Mouse (Mus musculus): Measurements from ENCODE around the gene C330007P06Rik. TPM values are rescaled to one million over a fixed set of nuclear protein-coding genes. Genes with fewer than 3 reads are reported as not detected.

Gene C330007P06Rik
- total and polyA plus RNA-seq, 2 experiments from 2014 or later: 16.9 to 22.0 TPM

- H3K9ac ChIP-seq (replicated peaks; ENCODE audit: low read length, poor library complexity, severe bottlenecking): no peak overlapping the region
- 11% methylated on average over 10 of the region's 10 CpGs for WGBS
- no peaks in the 10 kb centered on the region for H3K27me3 ChIP-seq (ENCODE audit: insufficient read depth, low read length)
- peak overlapping the region; percentile 10; the same call in 1 of the 2 replicates for H3K4me3 ChIP-seq (ENCODE audit: low read depth, low read length)
- H3K27ac ChIP-seq (ENCODE audit: low read depth, low read length): 0 out of 2 replicates have a peak overlapping the region, but pooled peaks have one; percentile 26
- no peaks in the 10 kb centered on the region for H3K36me3 ChIP-seq (ENCODE audit: insufficient read depth, low read length)
- no peaks in the 10 kb centered on the region for H3K4me1 ChIP-seq (ENCODE audit: insufficient read depth, low read length)
- peak; percentile 47 for DNase-seq (ENCODE audit: low spot score)
- ATAC-seq (ENCODE audit: low FRiP score): peak; percentile 75
- no peaks in the 10 kb centered on the region for H3K9me3 ChIP-seq (ENCODE audit: low read length)
- TF ChIP-seq CTCF (IDR thresholded peaks at IDR 0.05): no peak
- peak overlapping the region; percentile 37 for H3K4me2 ChIP-seq (ENCODE audit: low read depth, low read length, poor library complexity, severe bottlenecking)
These were observed 56.9 kb downstream of the C330007P06Rik start for GRCm38 (mm10) chrX:36816953-36817441.

- H3K4me2 ChIP-seq (ENCODE audit: low read depth, low read length, poor library complexity, severe bottlenecking): no peak overlapping the region
- no peaks in the 10 kb centered on the region for H3K36me3 ChIP-seq (ENCODE audit: insufficient read depth, low read length)
- 34% methylated on average over 8 of the region's 8 CpGs for WGBS
- H3K27me3 ChIP-seq (ENCODE audit: insufficient read depth, low read length): no peaks in the 10 kb centered on the region
- no peak overlapping the region for H3K9ac ChIP-seq (replicated peaks; ENCODE audit: low read length, poor library complexity, severe bottlenecking)
- no peak overlapping the region for H3K27ac ChIP-seq (ENCODE audit: low read depth, low read length)
- ATAC-seq (ENCODE audit: low FRiP score) (peak; percentile 14), DNase-seq (ENCODE audit: low spot score) (no peak)
- no peak for TF ChIP-seq CTCF (IDR thresholded peaks at IDR 0.05)
- no peaks in the 10 kb centered on the region for H3K9me3 ChIP-seq (ENCODE audit: low read length)
- H3K4me1 ChIP-seq (ENCODE audit: insufficient read depth, low read length): no peaks in the 10 kb centered on the region
- no peak overlapping the region for H3K4me3 ChIP-seq (ENCODE audit: low read depth, low read length)
These were observed 57.5 kb downstream of the C330007P06Rik start for GRCm38 (mm10) chrX:36816368-36816899.

GRCm38 (mm10) chrX:36815439-36815838 is 58.5 kb downstream of the C330007P06Rik start:
- no peak for TF ChIP-seq CTCF (IDR thresholded peaks at IDR 0.05)
- no peak for ATAC-seq (ENCODE audit: low FRiP score)

GRCm38 (mm10) chrX:36815022-36815421 is 58.9 kb downstream of the C330007P06Rik start:
- Histone ChIP-seq H3K27me3 (ENCODE audit: insufficient read depth, low read length) (no peaks in the 10 kb centered on the region), H3K9ac (replicated peaks; ENCODE audit: low read length, poor library complexity, severe bottlenecking) (no peak overlapping the region), H3K4me2 (ENCODE audit: low read depth, low read length, poor library complexity, severe bottlenecking) (no peak overlapping the region), H3K4me3 (ENCODE audit: low read depth, low read length) (no peak overlapping the region), H3K36me3 (ENCODE audit: insufficient read depth, low read length) (no peaks in the 10 kb centered on the region), H3K27ac (ENCODE audit: low read depth, low read length) (no peak overlapping the region), H3K9me3 (ENCODE audit: low read length) (no peaks in the 10 kb centered on the region), H3K4me1 (ENCODE audit: insufficient read depth, low read length) (no peaks in the 10 kb centered on the region)
- ATAC-seq (ENCODE audit: low FRiP score) (no peak), DNase-seq (ENCODE audit: low spot score) (no peak)
- 90% methylated on average over 4 of the region's 4 CpGs for WGBS
- no peak for TF ChIP-seq CTCF (IDR thresholded peaks at IDR 0.05)

More at GRCm38 (mm10) chrX:36815439-36815838, 58.5 kb downstream of the C330007P06Rik start:
- DNase-seq (ENCODE audit: low spot score): no peak
- Histone ChIP-seq H3K27me3 (ENCODE audit: insufficient read depth, low read length) (no peaks in the 10 kb centered on the region), H3K36me3 (ENCODE audit: insufficient read depth, low read length) (no peaks in the 10 kb centered on the region), H3K4me2 (ENCODE audit: low read depth, low read length, poor library complexity, severe bottlenecking) (no peak overlapping the region), H3K9ac (replicated peaks; ENCODE audit: low read length, poor library complexity, severe bottlenecking) (no peak overlapping the region), H3K27ac (ENCODE audit: low read depth, low read length) (no peak overlapping the region), H3K4me3 (ENCODE audit: low read depth, low read length) (no peak overlapping the region), H3K4me1 (ENCODE audit: insufficient read depth, low read length) (no peaks in the 10 kb centered on the region), H3K9me3 (ENCODE audit: low read length) (no peaks in the 10 kb centered on the region)
- 80% methylated on average over 2 of the region's 4 CpGs for WGBS

- no peaks in the 10 kb centered on the region for H3K9me3 ChIP-seq (ENCODE audit: low read length)
- DNase-seq (ENCODE audit: low spot score) (no peak), ATAC-seq (ENCODE audit: low FRiP score) (no peak)
- 77% methylated on average over 8 of the region's 8 CpGs for WGBS
- H3K27me3 ChIP-seq (ENCODE audit: insufficient read depth, low read length): no peaks in the 10 kb centered on the region
- H3K9ac ChIP-seq (replicated peaks; ENCODE audit: low read length, poor library complexity, severe bottlenecking): no peak overlapping the region
- no peaks in the 10 kb centered on the region for H3K4me1 ChIP-seq (ENCODE audit: insufficient read depth, low read length)
- no peak overlapping the region for H3K4me3 ChIP-seq (ENCODE audit: low read depth, low read length)
- no peak overlapping the region for H3K27ac ChIP-seq (ENCODE audit: low read depth, low read length)
- H3K4me2 ChIP-seq (ENCODE audit: low read depth, low read length, poor library complexity, severe bottlenecking): no peak overlapping the region
- no peak for TF ChIP-seq CTCF (IDR thresholded peaks at IDR 0.05)
- no peaks in the 10 kb centered on the region for H3K36me3 ChIP-seq (ENCODE audit: insufficient read depth, low read length)
These were observed 59.6 kb downstream of the C330007P06Rik start for GRCm38 (mm10) chrX:36814161-36814836.

GRCm38 (mm10) chrX:36811377-36811776 is 62.5 kb downstream of the C330007P06Rik start:
- TF ChIP-seq CTCF (IDR thresholded peaks at IDR 0.05): peak; percentile 77
- no peak for ATAC-seq (ENCODE audit: low FRiP score)

More at GRCm38 (mm10) chrX:36811377-36811776, 62.5 kb downstream of the C330007P06Rik start:
- H3K4me2 ChIP-seq (ENCODE audit: low read depth, low read length, poor library complexity, severe bottlenecking): no peak overlapping the region
- no peak overlapping the region for H3K9ac ChIP-seq (replicated peaks; ENCODE audit: low read length, poor library complexity, severe bottlenecking)
- H3K27ac ChIP-seq (ENCODE audit: low read depth, low read length): no peak overlapping the region
- H3K4me1 ChIP-seq (ENCODE audit: insufficient read depth, low read length): no peaks in the 10 kb centered on the region
- no peaks in the 10 kb centered on the region for H3K27me3 ChIP-seq (ENCODE audit: insufficient read depth, low read length)
- 41% methylated on average over 5 of the region's 5 CpGs for WGBS
- H3K36me3 ChIP-seq (ENCODE audit: insufficient read depth, low read length): no peaks in the 10 kb centered on the region
- no peaks in the 10 kb centered on the region for H3K9me3 ChIP-seq (ENCODE audit: low read length)
- peak; percentile 48 for DNase-seq (ENCODE audit: low spot score)
- H3K4me3 ChIP-seq (ENCODE audit: low read depth, low read length): no peak overlapping the region

Data from midbrain, postnatal 0 days (tissue).